Mouse (Mus musculus): Measurements from ENCODE around the gene Aldh3b2. TPM values are rescaled to one million over a fixed set of nuclear protein-coding genes. Genes with fewer than 3 reads are reported as not detected.

Aldh3b2 gene
- polyA plus RNA-seq (2021; fragmentation: Nextera tagmentation) = 2.0 and 2.7 TPM in 2 replicates
- long read RNA-seq, experiment 1, partial matches to known transcripts = 2 of 2 reads
- long read RNA-seq, experiment 1, other reads (novel, unspliced or antisense) = 0 of 2 reads
- long read RNA-seq, experiment 2, partial matches to known transcripts = 7 of 7 reads
- long read RNA-seq, experiment 2, other reads (novel, unspliced or antisense) = 0 of 7 reads

GRCm38 (mm10) chr19:3972229-3972628, at the start of gene Aldh3b2:
Gene Aldh3b2, plus strand, starts transcription at chr19:3972328.

GRCm38 (mm10) chr19:3929211-3929941, 42.8 kb upstream of the Aldh3b2 start, which contains the start of gene Aldh3b1:
Gene Aldh3b1, minus strand, starts transcription at chr19:3929808.

GRCm38 (mm10) chr19:3935032-3935895, 36.9 kb upstream of the Aldh3b2 start, which contains the start of gene Unc93b1:
Gene Unc93b1, plus strand, starts transcription at chr19:3935186.

GRCm38 (mm10) chr19:3958470-3958869, 13.7 kb upstream of the Aldh3b2 start, which contains the start of gene Aldh3b3:
Gene Aldh3b3, plus strand, starts transcription at chr19:3958645.

GRCm38 (mm10) chr19:3986334-3986733, 14.2 kb downstream of the Aldh3b2 start, which contains the start of gene Acy3:
Gene Acy3, plus strand, starts transcription at chr19:3986570.

GRCm38 (mm10) chr19:3992416-3992815, 20.3 kb downstream of the Aldh3b2 start, which contains the start of gene Tbx10:
Gene Tbx10, plus strand, starts transcription at chr19:3992752.

GRCm38 (mm10) chr19:4000119-4000900, 28.2 kb downstream of the Aldh3b2 start, which contains the start of the genes Nudt8 and Gm49405:
Gene Nudt8, plus strand, starts transcription at chr19:4000580.
Gene Gm49405, plus strand, starts transcription at chr19:4000626.

GRCm38 (mm10) chr19:4003112-4003511, 31.0 kb downstream of the Aldh3b2 start, which contains the start of gene Doc2g:
Gene Doc2g, plus strand, starts transcription at chr19:4003313.

GRCm38 (mm10) chr19:4012432-4013022, 40.4 kb downstream of the Aldh3b2 start, which contains the start of gene Ndufv1:
Gene Ndufv1, minus strand, starts transcription at chr19:4012806.

Other genes with a start within 250 kb of the Aldh3b2 start
- gene Kmt5b, start 204.9 kb upstream of the Aldh3b2 start, polyA plus RNA-seq (2021; fragmentation: Nextera tagmentation) = 7.1 and 11.4 TPM in 2 replicates
- gene Chka, start 120.6 kb upstream of the Aldh3b2 start, polyA plus RNA-seq (2021; fragmentation: Nextera tagmentation) = 15.9 and 22.7 TPM in 2 replicates
- gene Tcirg1, start 65.2 kb upstream of the Aldh3b2 start, polyA plus RNA-seq (2021; fragmentation: Nextera tagmentation) = 3.1 and 3.9 TPM in 2 replicates
- 579 and 589 TPM in 2 replicates for gene Ndufs8, start 59.6 kb upstream of the Aldh3b2 start, polyA plus RNA-seq (2021; fragmentation: Nextera tagmentation)
- 6.4 and 6.9 TPM in 2 replicates for gene Aldh3b1, start 42.5 kb upstream of the Aldh3b2 start, polyA plus RNA-seq (2021; fragmentation: Nextera tagmentation)
- 20.5 and 23.3 TPM in 2 replicates for gene Unc93b1, start 37.1 kb upstream of the Aldh3b2 start, polyA plus RNA-seq (2021; fragmentation: Nextera tagmentation)
- gene Aldh3b3, start 13.7 kb upstream of the Aldh3b2 start, polyA plus RNA-seq (2021; fragmentation: Nextera tagmentation) = 0.13 TPM in 1 of 2 replicates, not detected in the other
- gene Acy3, start 14.2 kb downstream of the Aldh3b2 start, polyA plus RNA-seq (2021; fragmentation: Nextera tagmentation) = 3.2 and 3.9 TPM in 2 replicates
- gene Tbx10, start 20.4 kb downstream of the Aldh3b2 start, polyA plus RNA-seq (2021; fragmentation: Nextera tagmentation) = not detected in 2 replicates
- gene Nudt8, start 28.3 kb downstream of the Aldh3b2 start, polyA plus RNA-seq (2021; fragmentation: Nextera tagmentation) = 21.4 and 23.0 TPM in 2 replicates
- gene Gm49405, start 28.3 kb downstream of the Aldh3b2 start, polyA plus RNA-seq (2021; fragmentation: Nextera tagmentation) = 0.13 and 0.21 TPM in 2 replicates
- 2.1 and 3.3 TPM in 2 replicates for gene Doc2g, start 31.0 kb downstream of the Aldh3b2 start, polyA plus RNA-seq (2021; fragmentation: Nextera tagmentation)
- gene Ndufv1, start 40.5 kb downstream of the Aldh3b2 start, polyA plus RNA-seq (2021; fragmentation: Nextera tagmentation) = 400 and 516 TPM in 2 replicates
- gene Gstp1, start 65.7 kb downstream of the Aldh3b2 start, polyA plus RNA-seq (2021; fragmentation: Nextera tagmentation) = 1,005 and 1,067 TPM in 2 replicates
- gene Gstp2, start 73.7 kb downstream of the Aldh3b2 start, polyA plus RNA-seq (2021; fragmentation: Nextera tagmentation) = 2.2 and 7.2 TPM in 2 replicates
- gene Gstp3, start 87.2 kb downstream of the Aldh3b2 start, polyA plus RNA-seq (2021; fragmentation: Nextera tagmentation) = not detected in 2 replicates
- not detected in 2 replicates for gene Cabp2, start 109.2 kb downstream of the Aldh3b2 start, polyA plus RNA-seq (2021; fragmentation: Nextera tagmentation)
- gene Cdk2ap2, start 124.9 kb downstream of the Aldh3b2 start, polyA plus RNA-seq (2021; fragmentation: Nextera tagmentation) = 52.6 and 68.9 TPM in 2 replicates
- 53.9 and 65.8 TPM in 2 replicates for gene Pitpnm1, start 127.7 kb downstream of the Aldh3b2 start, polyA plus RNA-seq (2021; fragmentation: Nextera tagmentation)
- 168 and 240 TPM in 2 replicates for gene Aip, start 153.5 kb downstream of the Aldh3b2 start, polyA plus RNA-seq (2021; fragmentation: Nextera tagmentation)
- gene Gpr152, start 167.5 kb downstream of the Aldh3b2 start, polyA plus RNA-seq (2021; fragmentation: Nextera tagmentation) = not detected in 2 replicates
- 0.06 and 0.11 TPM in 2 replicates for gene Cabp4, start 171.7 kb downstream of the Aldh3b2 start, polyA plus RNA-seq (2021; fragmentation: Nextera tagmentation)
- 87.0 and 103 TPM in 2 replicates for gene Coro1b, start 176.3 kb downstream of the Aldh3b2 start, polyA plus RNA-seq (2021; fragmentation: Nextera tagmentation)
- 0.72 and 1.4 TPM in 2 replicates for gene Ptprcap, start 181.3 kb downstream of the Aldh3b2 start, polyA plus RNA-seq (2021; fragmentation: Nextera tagmentation)
- gene Rps6kb2, start 191.0 kb downstream of the Aldh3b2 start, polyA plus RNA-seq (2021; fragmentation: Nextera tagmentation) = 11.8 and 16.7 TPM in 2 replicates
- gene Carns1, start 203.2 kb downstream of the Aldh3b2 start, polyA plus RNA-seq (2021; fragmentation: Nextera tagmentation) = 4.2 and 4.3 TPM in 2 replicates
- gene Tbc1d10c, start 219.0 kb downstream of the Aldh3b2 start, polyA plus RNA-seq (2021; fragmentation: Nextera tagmentation) = 0.51 and 0.69 TPM in 2 replicates
- 387 and 460 TPM in 2 replicates for gene Ppp1ca, start 219.7 kb downstream of the Aldh3b2 start, polyA plus RNA-seq (2021; fragmentation: Nextera tagmentation)
- 6.8 and 7.0 TPM in 2 replicates for gene Rad9a, start 229.3 kb downstream of the Aldh3b2 start, polyA plus RNA-seq (2021; fragmentation: Nextera tagmentation)
- gene Clcf1, start 241.9 kb downstream of the Aldh3b2 start, polyA plus RNA-seq (2021; fragmentation: Nextera tagmentation) = 0.19 and 0.76 TPM in 2 replicates
- not detected in 2 replicates for gene AC109138.7, start 242.0 kb downstream of the Aldh3b2 start, polyA plus RNA-seq (2021; fragmentation: Nextera tagmentation)

Measured in left cerebral cortex, adult 6 months (tissue).